Mouse (Mus musculus): ENCODE measurements around the gene Phlpp1.

- TF ChIP-seq CTCF (IDR thresholded peaks at IDR 0.05; ENCODE audit: extremely low read depth, insufficient read depth, low read length) (no peak), POLR2A (IDR thresholded peaks at IDR 0.05; ENCODE audit: extremely low read depth, insufficient read depth, low read length) (no peak)
Observed at GRCm38 (mm10) chr1:106226613-106227012, 55.1 kb downstream of the Phlpp1 start.

All from cortical plate, adult 2 months (tissue).